Mouse (Mus musculus) monocyte, adult 2 months (primary cell): ENCODE data around the gene Prkcsh.
A peak's percentile ranks its signal among the peaks of the same experiment; 100 is the strongest.

Experiments used
- DNase-seq, 2 experiments: peaks; one replicate each; pipeline ENCODE4 v3.0.0; 2022; ENCODE audit warnings: low spot score in 2 of 2, low read depth in 1 of 2

Gene Prkcsh

DNA sequence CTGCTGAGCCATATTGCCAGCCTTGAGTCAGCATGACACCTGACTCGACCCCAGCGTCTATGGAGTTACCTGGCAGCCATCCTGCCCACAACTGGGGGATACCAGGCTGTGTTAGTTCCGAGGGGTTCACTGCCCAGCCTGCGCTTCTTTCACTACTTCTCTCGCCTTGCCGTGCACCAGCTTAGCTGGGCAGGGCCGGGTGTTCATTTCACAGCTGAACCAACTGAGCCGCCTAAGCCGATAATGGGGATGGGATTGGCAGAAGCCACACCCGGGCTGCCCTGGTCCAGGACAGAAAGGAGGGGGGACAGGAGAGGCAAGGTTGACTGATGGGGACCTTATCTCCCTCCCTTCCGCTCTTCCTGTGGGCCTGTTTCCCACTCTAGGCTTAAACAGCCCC lies 46.7 kb downstream of the Prkcsh start:
- DNase-seq, result no peak

DNA sequence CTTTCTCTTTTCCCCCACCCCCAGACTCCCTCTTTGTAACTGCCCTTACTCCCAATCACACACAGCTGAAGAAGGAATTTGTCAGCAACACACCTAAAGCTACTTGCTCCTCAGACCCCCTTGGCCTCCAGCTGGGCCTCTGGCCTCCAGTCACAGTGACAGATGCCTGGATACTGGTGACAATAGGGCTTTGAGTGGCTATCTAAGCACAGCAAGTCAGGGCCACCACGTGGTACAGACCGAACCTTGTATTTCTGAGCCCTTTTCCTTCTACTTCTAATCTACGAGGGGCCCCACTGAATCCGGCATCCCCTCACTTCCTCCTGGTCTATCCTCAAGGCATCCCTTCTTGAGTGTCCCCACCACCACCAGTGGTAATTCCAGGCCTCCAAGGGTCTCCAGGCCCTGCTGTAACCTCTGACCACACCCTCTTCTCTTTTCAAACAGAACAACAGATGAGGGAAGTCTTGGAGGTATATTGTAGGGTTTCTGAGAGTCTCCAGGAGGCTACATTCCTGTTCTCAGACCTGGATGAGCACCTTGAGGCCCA lies 47.2 kb downstream of the Prkcsh start:
- no peak for DNase-seq

DNA sequence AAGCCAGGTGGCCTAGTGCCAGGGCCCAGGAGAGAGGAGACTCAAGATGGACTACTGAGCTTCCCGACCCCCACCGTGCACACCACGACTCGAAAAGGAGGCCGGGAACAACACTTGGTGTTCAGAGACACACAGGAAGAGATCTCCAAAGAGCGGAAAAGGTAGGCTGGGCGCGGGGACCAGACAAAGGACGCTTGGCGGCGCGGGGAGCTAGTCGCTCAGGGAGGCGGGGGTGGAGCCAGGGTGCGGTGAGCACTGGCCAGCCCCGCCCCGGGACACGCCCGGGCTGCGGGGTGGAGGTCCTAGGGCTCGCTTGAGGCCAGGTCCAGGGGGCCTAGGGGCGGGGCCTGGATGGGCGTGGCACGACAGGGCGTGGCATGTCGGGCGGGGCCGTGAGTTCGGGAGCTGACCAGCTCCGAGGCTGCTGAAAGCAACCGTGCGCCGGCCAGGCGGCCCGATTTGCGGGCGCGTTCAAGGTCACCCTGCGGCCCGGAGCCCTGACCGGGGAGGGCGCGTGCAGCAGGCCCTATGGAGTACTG lies 47.8 kb downstream of the Prkcsh start:
- no peak for DNase-seq

DNA sequence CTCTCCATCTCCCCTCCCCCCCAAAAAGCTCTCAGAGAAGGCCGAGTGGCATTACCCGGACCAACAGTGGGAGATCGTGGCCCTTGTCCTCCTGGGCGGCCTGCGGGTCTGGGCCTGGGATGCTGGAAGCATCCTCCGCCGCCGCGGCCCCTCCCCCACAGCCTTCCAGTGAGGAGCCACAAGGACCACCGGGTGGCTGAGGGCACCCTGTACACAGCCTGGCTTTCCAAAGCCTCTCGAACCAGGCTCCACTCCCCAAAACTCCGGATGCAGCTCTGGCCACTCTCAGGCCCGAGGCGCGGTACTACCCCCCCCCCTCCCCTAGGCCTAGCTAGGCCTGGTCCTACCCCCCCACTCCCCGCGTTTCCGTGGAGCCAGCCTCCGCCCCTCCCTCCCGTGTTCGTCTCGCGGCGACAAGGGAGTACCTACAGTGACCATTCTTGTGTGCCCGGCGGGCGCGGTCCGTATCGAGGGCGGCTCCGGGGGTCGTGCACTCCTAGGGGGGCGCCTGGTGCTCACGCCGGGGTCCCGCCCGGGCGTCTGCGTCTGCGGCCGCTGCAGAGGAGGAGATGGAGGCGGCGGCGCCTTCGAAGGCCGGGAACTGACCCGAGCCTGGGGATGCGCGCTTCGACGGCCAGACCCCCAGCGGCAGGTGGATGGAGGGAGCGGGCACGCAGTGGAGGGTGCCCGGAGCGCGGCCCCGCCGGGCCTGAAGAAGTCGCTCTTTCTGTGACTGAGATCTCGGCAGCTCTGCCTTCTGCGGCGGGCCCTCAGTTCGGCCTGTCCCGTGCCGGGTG lies 48.8 kb downstream of the Prkcsh start:
- DNase-seq, result no peak

DNA sequence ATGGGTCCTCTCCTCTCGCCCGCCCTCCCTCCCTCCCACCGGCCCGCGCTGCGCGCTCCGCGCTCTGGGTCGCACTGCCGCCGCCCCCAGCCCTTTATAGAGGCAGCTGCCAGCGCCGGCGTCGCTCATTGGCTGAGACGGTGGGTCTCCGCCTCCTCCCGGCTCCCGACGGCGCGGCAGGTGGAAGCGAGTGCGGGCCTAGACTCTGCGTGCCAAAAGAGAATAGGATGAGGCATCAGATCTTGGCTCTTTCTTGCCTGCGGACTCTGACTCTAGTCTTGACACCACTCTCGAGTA lies 49.3 kb downstream of the Prkcsh start, which contains the start of gene Elavl3:
Elavl3 (minus strand) TSS at position 66 of the 297 bp plus-strand sequence.
- no peak for DNase-seq

DNA sequence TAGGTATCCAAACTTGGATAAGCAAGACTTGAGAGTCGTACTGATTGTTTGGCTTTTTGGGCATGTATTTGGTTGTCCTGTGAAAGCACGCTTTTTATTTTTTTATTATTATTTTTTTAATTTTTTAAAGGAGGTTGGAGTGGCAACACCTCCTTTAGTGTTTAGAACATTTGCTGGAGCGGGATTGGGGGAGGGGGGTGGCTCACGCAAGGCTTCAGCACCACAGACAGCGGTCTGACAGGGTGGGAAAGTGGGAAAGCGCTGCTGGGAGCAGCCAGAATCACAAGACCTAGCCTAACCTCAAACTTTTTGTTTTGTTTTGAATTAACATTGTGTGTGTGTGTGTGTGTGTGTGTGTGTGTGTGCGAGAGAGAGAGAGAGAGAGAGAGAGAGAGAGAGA lies 51.1 kb downstream of the Prkcsh start:
- no peak for DNase-seq

DNA sequence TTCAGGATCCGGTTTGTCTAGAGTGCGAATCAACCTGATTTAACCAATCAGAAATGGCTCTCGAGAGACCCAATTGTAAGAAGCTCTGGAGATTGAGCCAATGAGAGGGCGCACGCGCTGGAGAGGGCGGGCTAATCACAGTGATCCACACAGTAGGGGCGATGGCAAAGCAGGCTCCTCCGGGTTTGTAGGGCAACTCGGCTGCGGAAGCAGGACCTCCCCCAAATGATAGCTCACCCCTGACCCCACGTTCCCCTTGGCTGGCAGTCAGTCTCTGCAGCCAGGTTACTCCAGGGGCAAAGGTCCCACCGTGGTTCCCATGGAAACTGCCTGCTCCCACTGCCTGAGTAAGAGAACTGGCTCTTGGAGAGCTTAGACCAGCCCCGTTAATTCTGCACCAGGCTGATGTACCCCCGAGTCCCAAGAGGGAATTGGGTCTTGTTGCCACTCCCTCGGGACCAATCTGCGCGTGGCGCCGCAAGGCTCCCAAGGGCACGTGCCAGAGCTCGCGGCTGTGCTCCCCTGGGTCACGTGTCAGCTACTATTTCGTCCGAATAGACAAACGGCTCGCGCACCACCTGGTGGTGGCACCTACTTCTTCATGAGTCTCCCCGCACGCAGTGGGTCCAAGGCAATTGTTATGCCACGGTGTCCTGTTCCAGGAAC lies 51.9 kb downstream of the Prkcsh start:
- peak in 1 of 2 experiments; percentile 18 for DNase-seq

DNA sequence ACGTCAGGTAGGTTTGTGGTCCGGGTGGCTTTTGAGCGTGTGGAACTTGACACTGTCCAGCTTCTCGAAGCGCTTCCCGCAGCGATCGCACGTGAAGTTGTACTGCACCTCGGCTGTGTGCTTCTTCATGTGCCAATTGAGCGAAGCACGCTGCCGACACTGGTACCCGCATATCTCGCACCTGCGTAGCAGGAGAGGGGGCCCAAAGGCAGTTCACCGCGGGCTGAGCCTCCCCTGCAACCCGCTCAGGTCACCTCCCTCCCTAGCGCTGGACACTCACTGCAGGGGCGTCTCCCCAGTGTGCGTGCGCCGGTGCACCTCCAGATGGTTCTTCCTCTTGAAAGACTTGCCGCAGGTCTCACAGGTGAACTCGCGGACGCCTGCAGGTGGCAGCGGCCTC lies 53.1 kb downstream of the Prkcsh start:
- no peak for DNase-seq

DNA sequence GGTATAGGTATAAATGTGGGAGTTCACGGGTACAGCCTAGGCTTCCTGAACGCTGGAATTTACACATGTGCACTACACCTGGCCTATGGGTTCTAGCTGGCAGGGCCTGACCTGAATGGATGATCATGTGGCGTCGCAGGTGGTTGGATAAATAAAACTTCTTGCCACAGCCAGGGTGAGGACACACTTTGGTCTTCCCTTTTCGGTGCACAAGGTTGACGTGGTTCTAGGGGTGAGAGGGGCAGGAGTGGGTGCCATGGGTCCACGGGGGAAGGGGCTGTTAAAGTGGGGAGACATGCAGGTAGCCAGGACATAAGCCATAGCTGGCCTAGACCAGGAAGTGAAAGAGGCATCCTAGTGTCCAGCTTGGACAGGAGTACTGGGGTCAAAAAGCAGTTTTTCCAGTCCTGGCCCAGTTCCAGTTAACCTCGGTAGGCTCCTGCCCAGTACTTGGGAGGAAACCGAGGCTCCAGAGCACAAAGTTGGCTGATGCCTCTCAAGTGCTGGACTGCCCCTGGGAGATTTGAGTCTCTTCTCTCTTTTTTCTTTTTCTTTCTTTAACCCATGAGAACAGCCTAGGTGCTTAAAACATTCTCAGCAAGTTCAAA lies 53.8 kb downstream of the Prkcsh start:
- DNase-seq, result no peak

DNA sequence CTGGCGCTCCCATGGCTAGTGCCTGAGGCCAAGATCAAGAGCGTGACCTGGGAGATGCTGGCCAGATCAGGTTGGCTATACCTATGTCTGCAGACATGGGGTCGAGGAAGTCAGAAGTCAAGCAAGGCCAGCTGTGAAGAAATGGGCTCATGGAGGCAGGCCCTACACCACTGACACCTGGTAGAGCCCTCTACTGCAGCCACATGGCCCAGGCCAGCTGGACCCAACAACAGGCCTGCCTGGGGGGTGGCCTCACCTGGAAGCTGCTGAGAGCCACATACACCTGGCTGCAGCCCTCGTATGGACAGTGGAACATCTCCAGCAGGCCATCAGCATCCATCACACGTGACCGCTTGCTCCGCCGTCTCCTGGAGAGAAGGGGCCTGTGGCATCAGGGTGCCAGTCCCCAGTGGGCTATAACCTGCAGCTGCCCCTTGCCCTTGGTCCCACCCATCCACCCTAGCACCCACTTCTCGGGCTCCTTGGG lies 54.5 kb downstream of the Prkcsh start:
- no peak for DNase-seq

DNA sequence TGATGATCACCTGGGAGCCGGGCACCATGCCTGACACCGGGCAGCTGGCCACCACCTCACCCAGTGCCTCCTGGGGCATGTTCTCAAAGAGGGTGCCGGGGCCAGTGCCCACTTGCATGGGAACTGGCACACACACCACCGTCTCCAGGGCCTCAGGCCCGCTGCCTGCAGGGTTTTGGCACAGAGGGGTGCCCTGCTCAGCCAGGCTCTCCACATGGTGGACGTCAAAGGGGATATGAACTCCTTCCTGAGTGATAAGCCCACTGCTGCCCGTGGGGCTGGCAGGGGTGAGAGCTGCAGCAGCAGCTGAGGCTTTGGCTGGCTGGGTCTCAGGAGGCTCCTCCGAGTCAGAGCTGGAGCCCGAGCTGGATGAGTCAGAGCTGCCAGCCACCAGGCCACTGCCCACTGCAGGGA lies 55.4 kb downstream of the Prkcsh start:
- no peak for DNase-seq

DNA sequence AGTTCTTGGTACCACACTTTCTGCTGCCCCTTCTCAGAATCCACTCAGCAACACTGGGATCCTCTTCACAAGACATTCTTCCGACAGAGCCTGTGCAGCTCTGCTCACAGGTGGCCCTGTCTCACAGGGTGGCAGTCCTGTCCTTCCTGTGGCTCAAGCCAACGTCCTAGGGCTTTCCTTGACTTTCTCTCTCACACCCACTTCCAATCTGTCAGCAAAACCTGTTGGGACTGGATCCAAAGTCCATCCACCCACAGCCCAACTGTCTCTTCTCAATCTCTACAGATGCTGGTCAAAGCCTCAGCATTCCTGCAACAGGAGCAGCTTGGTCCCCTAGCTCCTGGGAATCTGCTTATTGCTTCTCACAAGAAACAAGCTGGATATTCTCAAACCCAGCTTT lies 58.7 kb downstream of the Prkcsh start:
- DNase-seq, result no peak
